In the genomic region with DNA sequence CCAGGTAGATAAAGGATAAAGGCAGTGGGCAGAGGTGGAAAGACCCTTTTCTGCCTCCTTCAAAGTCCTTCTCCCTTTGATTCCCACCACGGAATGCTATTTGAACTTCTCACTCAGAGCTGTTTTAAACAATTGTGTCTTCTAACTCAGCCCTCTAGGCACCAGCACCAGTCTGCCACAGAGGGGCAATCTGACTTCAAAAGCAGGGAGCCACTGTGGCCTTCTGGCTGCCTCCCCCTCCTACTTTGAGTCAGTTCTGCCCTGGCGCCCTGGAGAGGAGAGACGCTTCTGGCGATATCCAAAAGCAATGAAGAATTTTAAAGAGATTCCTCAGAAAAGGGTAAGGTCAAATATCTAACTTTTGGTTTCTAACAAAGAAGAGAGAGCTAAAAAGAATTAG, we compare ENCODE assay signal across 21 mouse cellular contexts.
DNase-seq lines count a peak whose midpoint lies in the region; ATAC-seq and TF ChIP-seq lines count a peak whose summit lies in the region.
"Had no signal": no experiment of that assay in that cellular context is flagged by ENCODE, and none has a peak within 500 bp of the region (broad histone marks: within the 10 kb centered on the region; RNA-seq: fewer than 3 reads in every experiment).

No protein-coding gene starts in this region.

- 41% methylated on average over 4 of the region's 4 CpGs for WGBS in hindbrain, postnatal 0 days
- WGBS in hindbrain, embryonic 11.5 days, result 50% methylated on average over 4 of the region's 4 CpGs
- 15% methylated on average over 4 of the region's 4 CpGs for WGBS in midbrain, embryonic 16.5 days

- H3K4me3 ChIP-seq in hindbrain, postnatal 0 days (ENCODE audit: low read length), result no peak overlapping the region
- H3K4me3 ChIP-seq in hindbrain, embryonic 11.5 days (ENCODE audit: low read depth, low read length), result no peak overlapping the region
- H3K4me3 ChIP-seq in midbrain, embryonic 16.5 days (ENCODE audit: low read depth, low read length), result no peak overlapping the region
- H3K4me3 ChIP-seq: embryonic facial prominence, embryonic 15.5 days; erythroblast, embryonic 14.5 days; forebrain, embryonic 12.5 days; heart, embryonic 13.5 days; hindbrain, embryonic 12.5 days had no signal

- no peaks in the 10 kb centered on the region for H3K4me1 ChIP-seq in hindbrain, postnatal 0 days (ENCODE audit: insufficient read depth, low read length)
- H3K4me1 ChIP-seq in hindbrain, embryonic 11.5 days (replicated peaks; ENCODE audit: control insufficient read depth, insufficient read depth, low read length), result no peaks in the 10 kb centered on the region
- no peaks in the 10 kb centered on the region for H3K4me1 ChIP-seq in midbrain, embryonic 16.5 days (ENCODE audit: control insufficient read depth, insufficient read depth, low read length)
- H3K4me1 ChIP-seq: embryonic facial prominence, embryonic 15.5 days; hindbrain, embryonic 12.5 days had no signal

- no peaks in the 10 kb centered on the region for H3K27me3 ChIP-seq in hindbrain, postnatal 0 days (ENCODE audit: insufficient read depth, low read length)
- no peaks in the 10 kb centered on the region for H3K27me3 ChIP-seq in hindbrain, embryonic 11.5 days (ENCODE audit: control insufficient read depth, insufficient read depth, low read length)
- no peaks in the 10 kb centered on the region for H3K27me3 ChIP-seq in midbrain, embryonic 16.5 days (ENCODE audit: control insufficient read depth, insufficient read depth, low read depth, low read length)
- H3K27me3 ChIP-seq: embryonic facial prominence, embryonic 15.5 days; heart, embryonic 13.5 days; hindbrain, embryonic 12.5 days had no signal

- no peak overlapping the region for H3K9ac ChIP-seq in hindbrain, postnatal 0 days (replicated peaks; ENCODE audit: low read length)
- H3K9ac ChIP-seq in hindbrain, embryonic 11.5 days (ENCODE audit: low read depth, low read length), result no peak overlapping the region
- no peak overlapping the region for H3K9ac ChIP-seq in midbrain, embryonic 16.5 days (ENCODE audit: low read depth, low read length)
- H3K9ac ChIP-seq: embryonic facial prominence, embryonic 15.5 days; forebrain, embryonic 12.5 days; heart, embryonic 13.5 days; hindbrain, embryonic 12.5 days had no signal

- H3K27ac ChIP-seq in hindbrain, postnatal 0 days, result no peak overlapping the region
- H3K27ac ChIP-seq in hindbrain, embryonic 11.5 days (ENCODE audit: low read depth, low read length), result no peak overlapping the region
- no peak overlapping the region for H3K27ac ChIP-seq in midbrain, embryonic 16.5 days (ENCODE audit: low read length)
- H3K27ac ChIP-seq: embryonic facial prominence, embryonic 15.5 days; forebrain, embryonic 12.5 days; heart, embryonic 13.5 days; hindbrain, embryonic 12.5 days had no signal

- H3K4me2 ChIP-seq in hindbrain, postnatal 0 days (ENCODE audit: low read depth, low read length), result no peak overlapping the region
- H3K4me2 ChIP-seq in hindbrain, embryonic 11.5 days (replicated peaks; ENCODE audit: low read depth, low read length), result no peak overlapping the region
- no peak overlapping the region for H3K4me2 ChIP-seq in midbrain, embryonic 16.5 days (ENCODE audit: low read length)
- H3K4me2 ChIP-seq: embryonic facial prominence, embryonic 15.5 days; forebrain, embryonic 12.5 days; heart, embryonic 13.5 days; hindbrain, embryonic 12.5 days had no signal

- peak; percentile 65 for DNase-seq in adrenal gland, postnatal 14 days
- no peak for DNase-seq in adrenal gland, postnatal 4 days (ENCODE audit: low spot score in 2 of 2)
- peak; percentile 41 for DNase-seq in hindbrain, postnatal 0 days (ENCODE audit: low spot score)
- no peak for DNase-seq in hindbrain, embryonic 11.5 days (ENCODE audit: low spot score)
- DNase-seq in brain, embryonic 14.5 days (ENCODE audit: low read depth), result peak; percentile 59
- DNase-seq in embryo, embryonic 9.5 days (ENCODE audit: extremely low spot score), result no peak
- DNase-seq: cerebellum, adult 11-12 months; cerebellum, adult 9-10 months; cerebellum, postnatal 25 days; gastrocnemius, postnatal 36 days; heart, adult 11 months; heart, postnatal 36 days; kidney, adult 11 months; kidney, adult 9 months had no signal

- no peak for ATAC-seq in hindbrain, postnatal 0 days
- ATAC-seq in hindbrain, embryonic 11.5 days (ENCODE audit: low FRiP score), result no peak
- peak; percentile 69; the same call in 1 of the 2 replicates for ATAC-seq in midbrain, embryonic 16.5 days
- ATAC-seq: hindbrain, embryonic 16.5 days had no signal

- H3K9me3 ChIP-seq in hindbrain, postnatal 0 days (ENCODE audit: low read length), result no peaks in the 10 kb centered on the region
- no peaks in the 10 kb centered on the region for H3K9me3 ChIP-seq in hindbrain, embryonic 11.5 days (ENCODE audit: control insufficient read depth, low read length)
- H3K9me3 ChIP-seq in midbrain, embryonic 16.5 days (replicated peaks; ENCODE audit: control insufficient read depth, low read length, poor library complexity, severe bottlenecking), result no peaks in the 10 kb centered on the region
- H3K9me3 ChIP-seq: embryonic facial prominence, embryonic 15.5 days; forebrain, embryonic 12.5 days; heart, embryonic 13.5 days; hindbrain, embryonic 12.5 days had no signal

- no peaks in the 10 kb centered on the region for H3K36me3 ChIP-seq in hindbrain, postnatal 0 days (ENCODE audit: insufficient read depth, low read length)
- H3K36me3 ChIP-seq in hindbrain, embryonic 11.5 days (ENCODE audit: control insufficient read depth, insufficient read depth, low read length), result no peaks in the 10 kb centered on the region
- no peaks in the 10 kb centered on the region for H3K36me3 ChIP-seq in midbrain, embryonic 16.5 days (ENCODE audit: control insufficient read depth, insufficient read depth, low read length)
- H3K36me3 ChIP-seq: forebrain, embryonic 12.5 days; hindbrain, embryonic 12.5 days had no signal

- TF ChIP-seq CTCF in hindbrain, postnatal 0 days (IDR thresholded peaks at IDR 0.05; ENCODE audit: low read depth), result no peak; the same call in 1 of the 2 replicates
- TF ChIP-seq CTCF in brain, embryonic 14.5 days (IDR thresholded peaks at IDR 0.05; ENCODE audit: borderline replicate concordance, extremely low read depth, insufficient read depth, insufficient read length), result no peak

- no peak for TF ChIP-seq POLR2A in brain, embryonic 14.5 days (IDR thresholded peaks at IDR 0.05; ENCODE audit: borderline replicate concordance, extremely low read depth, insufficient read depth, insufficient read length, poor library complexity, severe bottlenecking)

Comparison
In these comparisons a context has a peak if more than half of its experiments do, and no peak if none do; other contexts are left out.
1. DNase-seq: peak in adrenal gland, postnatal 14 days (single experiment), hindbrain, postnatal 0 days (single experiment) and brain, embryonic 14.5 days (single experiment); none in adrenal gland, postnatal 4 days (0 of 2), hindbrain, embryonic 11.5 days (single experiment) and embryo, embryonic 9.5 days (single experiment).